Mouse (Mus musculus) erythroid progenitor cell, adult 5-6 weeks (primary cell): ENCODE results near the gene Iars. TPM values are rescaled to one million over a fixed set of nuclear protein-coding genes. Genes with fewer than 3 reads are reported as not detected.
"Not testable (repeated sequence)": the region's sequence is repeated elsewhere in the genome, so short reads cannot be mapped to it uniquely, and the experiment has no call there.

Experiments used
- ATAC-seq: replicated peaks from 2 replicates; pipeline ENCODE4 v1.8.0; 2016; ENCODE audit warnings: moderate number of reproducible peaks, mild to moderate bottlenecking, moderate TSS enrichment, inconsistent platforms; ENCODE audit not compliant: poor library complexity, low FRiP score, severe bottlenecking
- total RNA-seq, 2 experiments: library from RNA; stranded (forward) in 1 of 2; stranded (reverse) in 1 of 2; fragments of 150-400 nt in 1 of 2; fragments of 186-747, 209-891 nt in 1 of 2; gene quantifications; 2 replicates each; pipeline versions ENCODE4 v1.2.3 to v1.2.4; 2015 to 2017; ENCODE audit warnings: low replicate concordance in 2 of 2

Gene Iars
- total RNA-seq, 2 experiments from 2014 or later: 25.2 to 35.6 TPM

- ATAC-seq: no peak
These were observed 30.3 kb downstream of the Iars start for GRCm38 (mm10) chr13:49712047-49712721.

- ATAC-seq: no peak
These were observed 37.4 kb downstream of the Iars start for GRCm38 (mm10) chr13:49719310-49719709.

GRCm38 (mm10) chr13:49736430-49736829, 54.5 kb downstream of the Iars start:
- no peak for ATAC-seq

GRCm38 (mm10) chr13:49738011-49738410, 56.1 kb downstream of the Iars start:
- no peak for ATAC-seq

GRCm38 (mm10) chr13:49741285-49742040, 59.6 kb downstream of the Iars start:
- ATAC-seq: no peak

GRCm38 (mm10) chr13:49756591-49756990, 74.7 kb downstream of the Iars start:
- ATAC-seq: no peak

GRCm38 (mm10) chr13:49757966-49758365, 76.1 kb downstream of the Iars start:
- no peak for ATAC-seq

GRCm38 (mm10) chr13:49760675-49761074, 78.8 kb downstream of the Iars start:
- ATAC-seq: no peak

- ATAC-seq: no peak
These were observed 80.3 kb downstream of the Iars start for GRCm38 (mm10) chr13:49762208-49762607.

GRCm38 (mm10) chr13:49765306-49765705, 83.4 kb downstream of the Iars start:
- ATAC-seq: no peak

GRCm38 (mm10) chr13:49766269-49766668, 84.4 kb downstream of the Iars start:
- ATAC-seq: no peak

GRCm38 (mm10) chr13:49768048-49768447, 86.1 kb downstream of the Iars start:
- ATAC-seq: no peak

GRCm38 (mm10) chr13:49769111-49769510, 87.2 kb downstream of the Iars start:
- no peak for ATAC-seq

GRCm38 (mm10) chr13:49771536-49771935, 89.6 kb downstream of the Iars start:
- ATAC-seq: not testable (repeated sequence)

Other genes starting within 250 kb of the Iars start
- gene Tes3-ps, start 188.8 kb upstream of the Iars start, total RNA-seq (2015; ENCODE audit: low replicate concordance): 1.8 and 2.1 TPM in 2 replicates
- 4.9 and 7.4 TPM in 2 replicates for gene Tes3-ps, start 188.8 kb upstream of the Iars start, total RNA-seq (2017; ENCODE audit: low replicate concordance)
- 0.42 TPM in 1 of 2 replicates, not detected in the other for gene Ecm2, start 177.3 kb upstream of the Iars start, total RNA-seq (2015; ENCODE audit: low replicate concordance)
- 0.83 and 3.9 TPM in 2 replicates for gene Ecm2, start 177.3 kb upstream of the Iars start, total RNA-seq (2017; ENCODE audit: low replicate concordance)
- not detected in 2 replicates for gene Aspn, start 137.7 kb upstream of the Iars start, total RNA-seq (2015; ENCODE audit: low replicate concordance)
- gene Aspn, start 137.7 kb upstream of the Iars start, total RNA-seq (2017; ENCODE audit: low replicate concordance): 3.2 TPM in 1 of 2 replicates, not detected in the other
- gene Omd, start 99.6 kb upstream of the Iars start, total RNA-seq (2015; ENCODE audit: low replicate concordance): not detected in 2 replicates
- 0.51 TPM in 1 of 2 replicates, not detected in the other for gene Omd, start 99.6 kb upstream of the Iars start, total RNA-seq (2017; ENCODE audit: low replicate concordance)
- gene Ogn, start 74.1 kb upstream of the Iars start, total RNA-seq (2015; ENCODE audit: low replicate concordance): 0.36 TPM in 1 of 2 replicates, not detected in the other
- gene Ogn, start 74.1 kb upstream of the Iars start, total RNA-seq (2017; ENCODE audit: low replicate concordance): 2.0 and 5.8 TPM in 2 replicates
- 77.5 and 87.2 TPM in 2 replicates for gene Cenpp, start 29.3 kb upstream of the Iars start, total RNA-seq (2015; ENCODE audit: low replicate concordance)
- gene Cenpp, start 29.3 kb upstream of the Iars start, total RNA-seq (2017; ENCODE audit: low replicate concordance): 75.9 and 127 TPM in 2 replicates
- 7.6 and 26.4 TPM in 2 replicates for gene Nol8, start 29.0 kb upstream of the Iars start, total RNA-seq (2015; ENCODE audit: low replicate concordance)
- gene Nol8, start 29.0 kb upstream of the Iars start, total RNA-seq (2017; ENCODE audit: low replicate concordance): 3.3 and 4.4 TPM in 2 replicates
- not detected in 2 replicates for gene Gm30302, start 116.9 kb downstream of the Iars start, total RNA-seq (2015; ENCODE audit: low replicate concordance)
- gene Gm30302, start 116.9 kb downstream of the Iars start, total RNA-seq (2017; ENCODE audit: low replicate concordance): not detected in 2 replicates